Mouse (Mus musculus) adipocyte (in vitro differentiated cells): Measurements from ENCODE around the gene Ptges3l.
"Not testable (repeated sequence)": the region's sequence is repeated elsewhere in the genome, so short reads cannot be mapped to it uniquely, and the experiment has no call there.

ENCODE experiments used
- DNase-seq: peaks from one replicate; pipeline ENCODE4 v3.0.0-alpha.2; 2016; ENCODE audit warnings: low spot score

The Ptges3l gene

GRCm38 (mm10) chr11:101457631-101458030 lies 32.5 kb upstream of the Ptges3l start:
- no peak for DNase-seq

- no peak for DNase-seq
Observed at GRCm38 (mm10) chr11:101455627-101456026, 30.5 kb upstream of the Ptges3l start.

DNA sequence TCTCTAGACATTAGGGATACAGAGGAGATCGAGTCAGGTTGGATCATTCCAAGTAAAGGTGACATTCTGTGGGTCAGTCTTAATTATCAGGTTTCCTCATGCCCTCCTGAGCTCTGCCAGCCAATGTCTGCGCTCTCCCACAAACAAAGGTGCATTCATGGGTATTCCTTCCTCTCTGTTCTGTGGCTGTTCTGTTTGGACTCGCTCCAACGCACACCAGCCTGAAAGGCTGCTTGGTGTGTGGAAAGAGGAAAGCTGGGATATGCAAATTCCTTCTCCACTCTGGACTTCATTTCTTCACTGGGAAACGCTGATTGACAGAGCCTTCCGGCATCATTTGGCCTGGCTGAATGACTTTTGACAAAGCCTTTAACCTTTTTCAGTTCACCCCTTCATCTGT lies 29.6 kb upstream of the Ptges3l start:
- DNase-seq: peak; percentile 28

DNA sequence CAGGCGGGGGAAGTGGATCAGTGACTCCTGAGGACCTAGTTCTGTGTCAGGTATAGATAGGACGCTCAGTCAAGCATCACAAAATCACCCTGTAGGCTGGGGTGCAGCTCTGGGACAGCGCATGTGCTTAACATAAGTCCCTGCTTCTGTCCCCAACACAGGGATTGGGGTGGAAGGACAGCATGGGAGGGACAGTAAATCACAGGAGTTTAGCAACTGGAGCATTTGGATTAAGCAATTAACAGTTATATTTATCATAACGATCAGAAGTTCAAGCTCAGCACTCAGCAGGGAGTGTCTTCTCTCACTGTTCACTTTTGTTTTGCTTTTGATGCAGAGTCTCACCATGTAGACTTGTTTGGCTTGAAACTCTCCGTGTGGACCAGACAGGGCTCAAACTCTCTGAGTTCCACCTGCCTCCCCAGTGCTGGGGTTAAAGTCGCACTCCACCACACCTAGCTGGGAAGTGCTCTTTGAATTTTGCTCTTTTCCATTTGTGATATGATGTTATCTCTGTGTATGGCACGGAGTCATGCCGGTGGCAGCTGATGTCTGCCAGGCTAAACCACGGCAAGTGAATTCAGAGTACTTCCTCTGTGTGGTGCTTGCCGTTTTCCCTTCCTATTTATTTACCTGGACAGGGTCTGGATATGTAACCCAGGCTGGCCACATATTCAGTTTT lies 27.1 kb upstream of the Ptges3l start:
- DNase-seq: no peak

DNA sequence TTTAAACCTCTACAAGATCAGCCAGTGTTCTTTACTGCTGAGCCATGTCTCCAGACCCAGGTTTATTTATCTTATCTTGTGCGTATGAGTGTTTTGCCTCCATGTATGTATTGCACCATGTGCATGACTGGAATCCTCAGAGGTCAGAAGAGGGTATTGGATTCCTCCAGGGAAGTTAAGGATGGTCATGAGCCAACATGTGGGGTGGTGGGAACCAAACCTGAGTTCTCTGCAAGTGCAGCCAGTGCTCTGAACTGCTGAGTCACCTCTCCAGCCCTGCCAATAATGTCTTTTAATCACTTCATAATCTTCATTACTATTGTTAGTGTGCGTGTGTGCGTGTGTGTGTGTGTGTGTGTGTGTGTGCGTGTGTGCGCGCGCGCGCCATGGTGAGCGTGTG lies 26.4 kb upstream of the Ptges3l start:
- no peak for DNase-seq

- no peak for DNase-seq
Observed at GRCm38 (mm10) chr11:101450394-101450793, 25.3 kb upstream of the Ptges3l start.

GRCm38 (mm10) chr11:101449596-101449995 lies 24.5 kb upstream of the Ptges3l start:
- DNase-seq: not testable (repeated sequence)

DNA sequence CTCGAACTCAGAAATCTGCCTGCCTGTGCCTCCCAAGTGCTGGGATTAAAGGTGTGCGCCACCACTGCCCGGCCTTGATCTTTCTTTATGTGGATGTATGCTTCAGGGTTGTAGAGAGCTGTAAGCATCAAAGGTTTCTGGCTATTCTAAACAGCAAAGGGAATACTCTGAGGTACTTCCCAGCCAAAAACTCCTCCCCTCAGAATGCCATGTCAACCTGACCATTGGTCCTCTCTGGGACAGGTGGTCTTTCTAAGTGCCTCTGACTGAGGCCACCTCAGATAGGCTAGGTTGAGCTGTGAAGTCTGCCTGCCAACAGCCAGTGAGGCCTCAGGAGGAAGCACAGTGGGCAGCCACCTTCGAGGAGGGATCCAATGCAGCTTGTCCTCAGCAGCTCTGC lies 23.8 kb upstream of the Ptges3l start:
- DNase-seq: no peak

- peak; percentile 93 for DNase-seq
Observed at GRCm38 (mm10) chr11:101448274-101448746, 23.2 kb upstream of the Ptges3l start, which contains the start of gene Ifi35. Gene Ifi35, plus strand, starts transcription at chr11:101448407.

- DNase-seq: no peak
Observed at GRCm38 (mm10) chr11:101447786-101448185, 22.7 kb upstream of the Ptges3l start.

- not testable (repeated sequence) for DNase-seq
Observed at GRCm38 (mm10) chr11:101446860-101447259, 21.7 kb upstream of the Ptges3l start.

- DNase-seq: no peak
Observed at GRCm38 (mm10) chr11:101446319-101446718, 21.2 kb upstream of the Ptges3l start.

- no peak for DNase-seq
Observed at GRCm38 (mm10) chr11:101442760-101443159, 17.6 kb upstream of the Ptges3l start.

- DNase-seq: peak; percentile 99
Observed at GRCm38 (mm10) chr11:101442127-101442693, 17.1 kb upstream of the Ptges3l start, which contains the start of gene Rpl27. Gene Rpl27, plus strand, starts transcription at chr11:101442298.

DNA sequence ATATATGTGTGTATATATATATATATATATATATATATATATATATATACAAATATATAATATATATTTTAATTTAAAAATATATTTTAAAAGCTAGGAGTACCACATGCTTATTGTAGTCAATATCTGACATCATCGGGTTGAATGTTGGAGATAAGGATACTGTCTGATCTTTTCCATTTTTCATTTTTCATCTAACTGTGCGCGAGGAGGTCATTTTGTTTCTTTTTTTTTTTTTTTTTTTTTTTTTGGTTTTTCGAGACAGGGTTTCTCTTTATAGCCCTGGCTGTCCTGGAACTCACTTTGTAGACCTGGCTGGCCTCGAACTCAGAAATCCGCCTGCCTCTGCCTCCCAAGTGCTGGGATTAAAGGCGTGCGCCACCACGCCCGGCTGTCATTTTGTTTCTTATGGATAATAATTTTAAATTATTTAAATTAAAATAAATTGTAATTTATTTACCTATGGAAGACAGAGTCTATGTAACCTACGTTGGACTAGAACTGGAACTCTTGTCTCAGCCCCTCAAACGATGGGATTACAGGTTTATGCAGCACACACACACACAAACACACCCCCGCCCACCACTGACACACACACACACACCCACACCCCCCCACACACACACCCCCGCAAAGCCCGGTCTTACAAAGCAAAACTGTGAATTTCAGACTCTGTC lies 16.5 kb upstream of the Ptges3l start:
- not testable (repeated sequence) for DNase-seq

GRCm38 (mm10) chr11:101438006-101438405 lies 12.9 kb upstream of the Ptges3l start:
- not testable (repeated sequence) for DNase-seq

DNA sequence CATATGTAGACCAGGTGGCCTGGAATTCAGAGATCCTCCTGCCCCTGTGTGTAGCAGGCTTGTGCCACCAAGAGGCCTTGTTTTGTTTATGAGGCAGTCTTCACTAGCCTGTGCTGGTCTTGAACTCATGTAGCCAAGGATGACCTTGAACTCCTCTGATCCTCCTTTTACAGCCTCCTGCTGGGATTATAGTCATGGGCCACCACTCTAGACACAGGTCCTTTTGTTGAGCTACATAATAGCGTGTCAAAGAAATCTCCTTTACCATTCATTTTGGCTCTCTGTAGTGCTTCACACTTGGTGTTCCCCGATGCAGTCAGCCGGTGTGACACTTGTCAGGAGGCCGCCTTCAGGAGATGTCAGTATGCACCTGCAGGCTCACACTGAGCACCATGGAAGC lies 11.8 kb upstream of the Ptges3l start:
- no peak for DNase-seq

DNA sequence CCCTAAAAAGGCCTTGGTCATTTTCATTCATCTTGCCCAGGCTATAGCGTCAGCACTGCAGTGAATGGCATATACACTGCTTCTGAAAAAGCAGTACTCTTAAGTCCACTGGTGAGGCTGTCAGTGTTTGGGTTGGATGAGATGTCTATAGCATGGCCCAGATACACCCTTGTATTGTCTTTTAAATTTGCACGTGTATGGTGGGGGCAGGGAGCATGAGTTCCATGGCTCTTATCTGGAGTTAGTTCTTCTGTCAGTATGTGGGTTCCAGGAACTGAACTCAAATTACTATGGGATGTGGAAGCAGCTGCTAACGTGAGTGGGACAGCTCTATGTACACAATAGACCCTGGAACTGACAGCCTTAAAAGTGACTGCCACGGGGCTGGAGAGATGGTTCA lies 10.7 kb upstream of the Ptges3l start:
- no peak for DNase-seq

DNA sequence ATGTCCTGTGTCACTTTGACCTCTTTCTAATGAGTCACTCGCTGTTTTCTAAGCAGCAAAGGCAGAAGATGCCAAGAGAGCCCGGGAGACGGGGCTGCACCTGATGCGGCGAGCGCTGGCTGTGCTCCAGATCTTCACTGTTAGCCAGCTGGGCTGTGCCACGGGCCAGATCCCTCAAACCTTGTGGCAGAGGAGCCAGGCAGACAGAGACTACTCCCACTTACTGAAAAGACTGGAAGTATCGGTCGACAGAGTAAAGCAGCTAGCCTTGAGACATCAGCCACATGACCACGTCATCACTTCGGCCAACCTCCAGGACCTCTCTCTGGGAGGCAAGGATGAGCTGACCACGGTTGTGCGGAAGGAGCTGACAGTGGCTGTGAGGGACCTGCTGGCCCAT lies 8.3 kb upstream of the Ptges3l start:
- no peak for DNase-seq

- no peak for DNase-seq
Observed at GRCm38 (mm10) chr11:101431327-101431726, 6.2 kb upstream of the Ptges3l start.

DNA sequence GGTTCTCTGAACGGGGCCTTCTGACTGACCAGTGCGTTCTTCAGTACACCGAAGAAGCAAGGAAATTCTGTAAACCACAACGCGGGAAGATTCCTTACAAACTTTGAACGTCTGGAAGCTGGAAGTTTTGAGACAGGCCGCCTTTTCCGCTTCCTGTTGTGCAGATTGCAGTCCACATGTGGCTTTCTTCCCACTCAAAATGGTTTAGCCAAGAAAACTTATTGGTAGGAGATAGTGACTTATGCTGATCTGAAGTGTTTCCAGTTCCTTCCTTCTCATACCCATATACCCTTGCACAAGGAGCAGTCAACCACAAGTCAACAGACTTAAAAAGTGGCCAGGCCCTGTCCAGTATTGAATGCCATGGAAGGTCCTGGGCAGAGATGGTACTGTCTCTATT lies 1.0 kb upstream of the Ptges3l start:
- DNase-seq: no peak

DNA sequence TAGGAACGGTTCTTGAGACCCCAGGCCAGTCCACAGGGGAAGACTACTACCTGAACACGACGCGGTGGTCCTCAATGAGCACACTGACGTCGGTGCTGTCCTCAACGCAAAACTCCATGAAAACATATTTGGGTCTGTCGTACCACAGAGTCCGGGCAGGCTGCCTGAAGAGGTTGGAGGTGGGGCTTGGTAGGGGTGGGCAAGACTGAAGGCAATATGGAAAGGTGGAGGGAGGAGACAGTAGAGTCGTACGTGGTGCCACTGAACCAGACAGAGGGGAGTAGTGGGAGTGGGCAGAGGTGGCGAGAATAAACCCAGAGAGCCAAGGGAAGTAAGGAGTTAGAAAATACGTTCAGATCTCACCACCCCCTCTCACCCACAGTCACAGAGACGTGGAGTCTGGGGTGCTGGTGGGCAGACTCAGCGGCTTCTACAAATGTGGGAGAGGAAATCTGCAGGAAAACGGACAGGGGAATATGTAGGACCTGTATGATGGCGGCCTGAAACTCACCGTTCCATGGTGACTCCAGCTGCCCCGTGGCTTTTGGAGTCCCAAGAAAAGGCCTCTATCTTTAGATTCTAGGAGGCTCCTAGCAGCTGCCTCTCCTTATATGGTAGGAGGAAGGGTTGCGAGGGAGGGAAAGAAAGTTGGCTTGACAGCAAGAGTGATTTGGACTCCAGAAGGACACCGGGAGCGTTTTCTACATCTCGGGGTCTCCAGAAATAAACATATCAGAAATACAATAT lies 855 bp downstream of the Ptges3l start, which contains the start of gene Gm27029:
Gm27029 (minus strand) TSS at position 692 of the 747 bp plus-strand sequence.
- no peak for DNase-seq
